Mouse (Mus musculus): ENCODE measurements at regions not wholly inside any gene's neighbourhood (a gene's known extent, or its start where the extent isn't known, plus 50 kb on each side); places are given as distances from the start of the nearest gene placed in this dataset.

DNA sequence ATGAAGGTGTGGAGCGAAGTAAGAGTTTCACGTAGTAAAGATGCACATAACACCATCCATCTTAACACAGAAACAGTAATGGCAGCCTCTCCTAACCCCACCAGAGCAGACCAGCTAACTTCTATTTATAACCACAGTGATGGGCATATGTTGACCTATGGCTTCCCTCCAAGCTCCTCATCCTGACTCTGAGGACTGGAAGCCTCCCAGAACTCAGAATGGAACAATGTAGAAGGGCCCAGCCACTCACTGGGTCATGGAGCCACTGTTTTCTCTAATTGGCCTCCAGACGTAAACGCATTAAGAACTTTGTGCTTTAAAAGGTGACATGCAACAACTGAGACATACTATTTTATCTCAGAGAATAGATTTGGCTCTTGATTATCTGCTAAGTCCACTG is 77.0 kb downstream of the Irs2 start:
- ATAC-seq (replicated peaks; ENCODE audit: poor library complexity, severe bottlenecking) = no peak

DNA sequence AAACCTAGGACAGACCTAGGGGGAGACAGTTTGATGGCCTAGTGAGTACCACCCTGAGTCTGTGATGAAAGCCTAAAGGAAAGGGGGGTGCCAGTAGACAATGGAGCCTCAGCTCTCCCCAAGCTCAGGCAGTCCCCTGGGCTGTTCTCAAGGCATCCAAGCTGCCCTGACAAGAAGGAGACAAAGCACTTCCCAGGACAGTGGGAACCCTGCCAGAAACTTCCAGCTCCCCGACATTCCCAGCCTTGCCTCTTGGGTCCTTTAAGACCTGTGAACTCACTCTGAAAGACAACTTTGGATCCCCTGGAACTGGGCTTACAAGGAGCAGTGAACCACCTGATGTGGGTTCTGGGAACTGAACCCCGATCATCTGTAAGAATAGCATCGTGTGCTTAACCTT is 79.4 kb downstream of the Irs2 start:
- ATAC-seq (replicated peaks; ENCODE audit: poor library complexity, severe bottlenecking) = no peak

DNA sequence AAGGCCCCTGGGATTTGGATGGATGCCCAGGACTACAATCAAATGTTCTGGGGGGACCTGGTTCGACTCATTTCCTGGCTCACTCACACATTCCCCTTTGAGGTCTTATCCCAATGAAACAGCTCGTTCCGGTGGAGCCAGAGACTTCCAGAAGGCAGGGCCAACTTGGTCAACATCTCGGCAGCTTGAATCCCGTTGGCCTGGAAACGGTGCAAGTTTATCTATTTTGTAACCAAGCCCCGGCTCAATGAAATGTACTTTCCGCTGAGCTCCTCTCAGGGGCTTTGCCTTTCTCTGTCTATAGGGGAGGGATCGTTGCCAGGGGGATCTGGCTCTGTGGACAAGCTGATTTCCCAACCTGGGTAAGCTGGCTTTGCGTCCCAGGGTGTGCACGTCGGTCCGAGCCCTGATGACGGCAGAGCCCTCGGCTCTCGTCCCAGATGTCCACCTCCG is 79.9 kb downstream of the Irs2 start:
- ATAC-seq (replicated peaks; ENCODE audit: poor library complexity, severe bottlenecking) = no peak

DNA sequence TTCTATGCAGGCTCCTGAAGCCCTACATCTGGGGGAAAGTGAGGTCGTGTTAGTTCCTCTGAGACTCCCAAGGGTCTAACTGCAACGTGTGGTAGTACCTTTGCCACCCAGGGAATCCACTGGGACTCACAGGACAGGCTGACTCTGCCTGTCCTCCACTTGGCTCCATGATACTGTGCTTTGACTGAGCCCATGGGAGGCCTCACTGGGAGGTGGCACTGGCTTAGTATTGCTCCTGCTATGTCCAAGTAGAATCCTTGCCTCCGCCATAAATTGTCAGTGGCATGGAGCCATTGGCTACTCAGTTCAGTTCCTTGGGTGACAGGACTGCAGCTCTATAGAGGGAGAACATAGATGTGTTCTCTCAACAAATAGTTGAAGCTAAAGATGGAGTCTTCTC is 81.1 kb downstream of the Irs2 start:
- ATAC-seq (replicated peaks; ENCODE audit: poor library complexity, severe bottlenecking) = no peak

DNA sequence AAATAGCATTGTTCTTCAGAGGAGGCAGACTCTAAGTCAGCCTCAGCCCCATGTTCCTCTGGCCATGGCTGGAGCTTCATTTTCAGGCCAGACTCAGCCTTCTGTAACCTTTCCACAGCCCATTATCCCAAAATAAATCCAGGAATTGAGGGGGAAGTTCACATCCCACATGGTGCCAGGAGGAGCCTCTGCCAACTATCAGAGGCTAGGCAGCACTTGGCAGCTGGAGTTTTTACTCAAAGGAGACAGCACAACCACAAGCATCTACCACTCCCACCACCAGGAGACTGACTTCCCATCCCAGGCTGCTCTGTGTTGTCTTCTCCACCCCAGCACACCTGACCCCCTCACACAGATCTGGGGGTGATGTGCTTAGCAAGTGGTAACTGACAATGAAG is 81.7 kb downstream of the Irs2 start:
- ATAC-seq (replicated peaks; ENCODE audit: poor library complexity, severe bottlenecking) = no peak

DNA sequence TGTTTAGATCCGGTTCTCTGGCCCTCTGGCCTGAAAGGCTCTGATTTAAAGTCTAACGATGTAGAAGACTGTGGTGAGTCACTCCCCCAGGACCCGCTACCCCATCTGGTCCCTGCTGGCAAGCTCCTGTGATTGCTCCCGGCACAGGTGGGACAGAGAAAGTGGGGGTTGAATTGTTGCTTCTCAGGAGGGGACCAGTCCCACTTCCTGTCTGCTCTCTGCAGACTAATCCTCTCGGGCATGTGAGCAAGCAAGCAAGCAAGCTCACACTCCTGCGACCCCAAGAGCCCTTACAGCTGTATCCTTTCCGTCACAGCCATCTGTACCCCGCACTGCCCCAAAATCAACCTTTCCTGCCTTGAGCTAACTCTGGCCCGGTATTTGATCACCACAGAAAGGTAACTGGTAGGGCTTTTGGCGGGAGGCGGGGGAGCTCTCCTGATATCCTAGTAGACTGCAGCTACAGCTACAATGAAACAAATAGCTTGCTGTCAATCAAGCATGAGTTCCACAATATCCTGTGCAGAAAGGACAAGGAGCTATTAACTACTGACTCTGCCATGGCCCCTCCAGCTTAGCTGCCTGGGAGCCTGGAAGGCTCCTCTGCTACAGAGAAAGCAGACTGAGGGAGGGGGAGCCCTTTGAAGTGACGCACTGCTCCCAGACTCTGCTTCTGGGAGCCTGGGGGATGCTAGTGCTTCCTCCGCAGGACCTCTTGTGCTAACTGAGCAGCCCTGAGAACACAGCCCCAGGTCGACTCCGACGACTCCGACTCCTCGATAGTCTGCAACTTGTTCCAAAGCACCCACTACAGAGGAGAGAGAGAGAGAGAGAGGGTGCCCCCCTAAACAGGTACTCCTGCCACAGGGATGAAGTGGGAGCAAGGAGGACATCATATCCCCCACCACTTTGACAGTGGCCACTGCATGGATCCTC is 82.4 kb downstream of the Irs2 start:
- 0 out of 2 replicates have a peak, but pooled peaks have one; percentile 4 for ATAC-seq (replicated peaks; ENCODE audit: poor library complexity, severe bottlenecking)

DNA sequence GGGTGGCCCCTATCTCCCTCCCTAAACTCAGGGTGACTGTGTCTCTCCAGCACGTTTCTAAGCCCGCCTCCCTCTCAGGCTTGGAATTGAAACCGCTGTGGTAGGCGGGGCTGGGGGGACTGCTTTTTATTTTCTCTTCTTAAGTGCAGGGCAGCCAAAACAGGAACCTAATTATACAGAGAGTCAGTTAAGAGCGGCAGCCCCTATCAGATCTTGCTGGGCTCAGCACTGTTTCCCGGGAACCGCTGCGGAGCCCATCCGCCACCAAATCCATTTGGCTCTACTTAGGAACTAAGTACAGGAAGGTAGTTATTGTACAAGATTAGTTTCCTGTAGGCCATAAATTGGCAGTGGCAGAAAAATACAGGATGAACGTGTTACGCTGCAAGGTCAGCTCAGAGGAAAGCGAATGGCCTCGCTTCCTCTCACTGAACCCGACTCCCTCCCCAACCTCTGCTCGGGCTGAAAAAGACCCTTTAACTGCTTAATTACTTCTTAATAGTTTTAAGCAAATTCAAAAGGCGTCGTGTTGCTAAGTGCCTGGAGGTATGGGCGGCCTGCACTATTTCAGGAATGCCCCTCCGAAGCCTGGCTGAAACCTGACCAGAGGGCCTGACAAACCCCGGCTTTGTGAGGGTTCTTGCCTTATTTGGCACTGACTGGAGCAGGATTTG is 83.6 kb downstream of the Irs2 start:
- peak; percentile 90 for ATAC-seq (replicated peaks; ENCODE audit: poor library complexity, severe bottlenecking)

DNA sequence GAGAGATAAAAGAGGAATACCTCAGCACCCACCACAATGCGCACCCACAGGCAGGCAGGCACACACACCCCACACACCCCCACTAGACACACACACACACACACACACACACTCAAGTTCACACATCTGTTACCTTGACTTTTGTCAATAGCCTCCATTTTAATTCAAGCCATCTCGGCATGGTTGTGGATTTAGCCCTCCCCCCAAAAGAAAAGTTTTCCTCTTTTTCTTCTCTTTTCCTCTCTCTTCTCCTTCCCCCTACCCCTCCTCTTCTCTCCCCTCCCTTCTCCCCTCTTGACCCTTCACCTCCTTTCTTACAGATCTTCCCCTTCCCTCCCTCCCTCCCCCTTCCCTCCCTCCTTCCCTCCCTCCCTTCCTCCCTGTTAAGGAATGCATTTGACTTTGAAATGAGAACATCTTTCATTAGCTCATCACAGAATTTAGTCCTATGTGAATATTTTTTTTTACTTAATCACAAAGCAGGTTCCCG is 84.2 kb downstream of the Irs2 start:
- no peak for ATAC-seq (replicated peaks; ENCODE audit: poor library complexity, severe bottlenecking)

- ATAC-seq (replicated peaks; ENCODE audit: poor library complexity, severe bottlenecking) = no peak
These were observed 84.9 kb downstream of the Irs2 start for GRCm38 (mm10) chr8:10923071-10924000.

DNA sequence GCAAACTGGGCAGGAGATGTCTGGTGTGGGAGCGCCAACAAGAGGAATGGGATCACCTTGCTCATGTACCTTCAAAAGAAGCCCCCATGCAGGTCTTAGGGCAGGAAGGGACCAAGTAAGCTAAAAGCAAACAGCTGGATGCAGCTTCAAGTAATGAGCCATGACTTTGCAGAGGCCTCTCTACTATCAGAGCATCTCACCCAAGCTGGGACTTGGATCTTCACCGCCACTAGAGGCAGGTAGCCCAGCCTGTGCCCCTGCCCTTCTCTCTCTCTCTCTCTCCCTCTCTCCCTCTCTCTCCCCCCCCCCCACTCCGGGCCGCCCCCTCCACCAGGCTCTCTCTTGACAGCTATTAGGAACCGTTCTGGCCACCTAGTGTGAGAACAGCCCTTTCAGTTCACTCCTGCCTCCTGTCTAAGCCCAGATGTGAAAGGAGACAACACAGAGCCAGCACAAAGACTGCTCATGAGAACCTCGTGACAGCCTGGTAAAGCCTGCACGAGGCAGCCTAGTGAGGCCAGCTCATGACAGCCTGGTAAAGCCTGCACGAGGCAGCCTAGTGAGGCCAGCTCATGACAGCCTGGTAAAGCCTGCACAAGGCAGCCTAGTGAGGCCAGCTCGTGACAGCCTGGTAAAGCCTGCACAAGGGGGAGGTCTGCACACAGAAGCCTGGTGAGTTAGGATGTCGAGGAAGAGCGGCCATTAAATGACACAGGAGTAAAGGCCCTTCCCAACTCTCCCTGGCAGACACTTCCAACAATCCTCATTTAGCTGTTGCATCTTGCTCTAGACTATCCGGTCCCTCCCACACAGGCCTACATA is 85.8 kb downstream of the Irs2 start:
- no peak for ATAC-seq (replicated peaks; ENCODE audit: poor library complexity, severe bottlenecking)

GRCm38 (mm10) chr8:10921439-10922191 is 86.6 kb downstream of the Irs2 start:
- ATAC-seq (replicated peaks; ENCODE audit: poor library complexity, severe bottlenecking) = no peak

DNA sequence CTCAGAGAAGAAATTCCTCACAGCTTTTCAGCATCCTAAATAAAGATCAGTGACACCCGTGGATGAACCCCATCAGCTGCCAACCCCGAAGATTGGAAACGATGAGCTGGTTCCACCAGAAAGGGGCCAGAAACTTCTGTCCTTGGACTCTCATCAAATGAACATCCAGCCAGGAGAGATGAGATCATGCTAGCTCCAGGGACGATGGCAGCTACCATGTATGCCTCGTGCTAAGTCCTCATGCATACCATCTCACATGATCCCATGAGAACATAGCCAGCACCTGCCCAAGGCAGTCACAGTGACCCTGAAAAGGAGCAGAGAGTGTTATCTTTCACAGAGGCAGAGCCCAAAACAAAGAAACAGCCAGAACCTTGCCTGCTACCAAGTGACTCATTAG is 88.6 kb downstream of the Irs2 start:
- no peak for ATAC-seq (replicated peaks; ENCODE audit: poor library complexity, severe bottlenecking)

- no peak for ATAC-seq (replicated peaks; ENCODE audit: poor library complexity, severe bottlenecking)
These were observed 89.7 kb downstream of the Irs2 start for GRCm38 (mm10) chr8:10918403-10919035.

DNA sequence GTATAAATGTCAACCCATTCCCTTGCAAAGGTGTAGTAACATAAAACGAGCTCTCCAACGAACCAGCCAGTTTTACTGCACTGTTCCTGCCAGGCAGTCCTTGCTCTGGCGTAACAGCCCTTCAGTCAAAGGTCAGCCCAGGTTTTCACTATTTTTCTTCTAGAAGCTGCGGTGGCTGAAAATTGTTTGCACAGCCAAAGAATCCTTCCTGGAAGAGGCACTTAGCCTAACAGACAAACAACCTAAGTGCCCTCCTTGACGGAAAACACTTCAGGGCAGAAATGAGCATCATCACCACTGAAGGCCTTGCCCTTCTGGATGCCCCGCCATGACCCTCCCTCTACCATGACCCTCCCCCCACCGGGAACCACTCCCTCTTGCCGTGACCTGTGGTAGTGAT is 93.6 kb downstream of the Irs2 start:
- no peak for ATAC-seq (replicated peaks; ENCODE audit: poor library complexity, severe bottlenecking)

GRCm38 (mm10) chr8:10912436-10912835 is 95.8 kb downstream of the Irs2 start:
- ATAC-seq (replicated peaks; ENCODE audit: poor library complexity, severe bottlenecking) = no peak

- ATAC-seq (replicated peaks; ENCODE audit: poor library complexity, severe bottlenecking) = no peak
These were observed 96.9 kb downstream of the Irs2 start for GRCm38 (mm10) chr8:10911371-10911770.

GRCm38 (mm10) chr8:10910954-10911353 is 97.3 kb downstream of the Irs2 start:
- ATAC-seq (replicated peaks; ENCODE audit: poor library complexity, severe bottlenecking) = peak; percentile 79

- peak; percentile 73 for ATAC-seq (replicated peaks; ENCODE audit: poor library complexity, severe bottlenecking)
These were observed 97.9 kb downstream of the Irs2 start for GRCm38 (mm10) chr8:10910244-10910872.

Measured in granulocyte monocyte progenitor cell, adult 5-6 weeks (primary cell).